Mouse (Mus musculus) E14TG2a.4 (cell line): ENCODE data around the gene Eif5.

Experiments used
- H3K27me3 ChIP-seq: 2 replicates; pipeline ENCODE4 v1.6.1; 2014; ENCODE audit warnings: low read length, control low read depth; ENCODE audit not compliant: insufficient read depth
- H3K36me3 ChIP-seq: 2 replicates; pipeline ENCODE4 v1.6.1; 2014; ENCODE audit warnings: low read length, control low read depth; ENCODE audit not compliant: insufficient read depth
- H3K4me1 ChIP-seq: replicated peaks from 2 replicates; pipeline ENCODE4 v1.6.1; 2014; ENCODE audit warnings: low read depth, low read length, control low read depth
- H3K4me3 ChIP-seq: replicated peaks from 2 replicates; pipeline ENCODE4 v1.5.1; 2014; ENCODE audit warnings: mild to moderate bottlenecking, low read length
- H3K9me3 ChIP-seq: 2 replicates; pipeline ENCODE4 v1.6.1; 2014; ENCODE audit warnings: low read length, control low read depth
- CTCF ChIP-seq: conservative IDR thresholded peaks from 2 replicates; pipeline ENCODE4 v1.5.1; 2014; ENCODE audit warnings: low read length
- NANOG ChIP-seq: IDR thresholded peaks from 2 replicates; pipeline ENCODE4 v1.6.1; 2014; ENCODE audit warnings: borderline replicate concordance, low read length, mixed read lengths
- POU5F1 ChIP-seq: IDR thresholded peaks from 2 replicates; pipeline ENCODE4 v1.6.1; 2014; ENCODE audit warnings: low read length, borderline replicate concordance

Gene Eif5

GRCm38 (mm10) chr12:111537796-111538291 lies at the start of gene Eif5:
TSS of gene Eif5 (plus strand) at chr12:111538016.
- peak within 1 kb of the TSS; percentile 99 for H3K4me3 ChIP-seq
- TF ChIP-seq NANOG (no peak), POU5F1 (no peak), CTCF (no peak)
- peaks cover 3% of the 10 kb centered on the region; the same call in 1 of the 2 replicates for H3K27me3 ChIP-seq
- H3K36me3 ChIP-seq = peaks cover 46% of the 10 kb centered on the region
- peaks cover 72% of the 10 kb centered on the region for H3K4me1 ChIP-seq
- H3K9me3 ChIP-seq = no peaks in the 10 kb centered on the region

GRCm38 (mm10) chr12:111489261-111489865 lies 48.5 kb upstream of the Eif5 start:
- no peaks in the 10 kb centered on the region for H3K9me3 ChIP-seq
- H3K4me3 ChIP-seq = no peak overlapping the region
- no peak for TF ChIP-seq POU5F1
- no peak for TF ChIP-seq CTCF
- no peak for TF ChIP-seq NANOG
- no peaks in the 10 kb centered on the region for H3K36me3 ChIP-seq
- H3K4me1 ChIP-seq = peaks cover 17% of the 10 kb centered on the region
- H3K27me3 ChIP-seq = peaks cover 72% of the 10 kb centered on the region

GRCm38 (mm10) chr12:111494931-111495330 lies 42.9 kb upstream of the Eif5 start:
- Histone ChIP-seq H3K4me3 (no peak overlapping the region), H3K4me1 (peaks cover 11% of the 10 kb centered on the region), H3K9me3 (no peaks in the 10 kb centered on the region), H3K36me3 (no peaks in the 10 kb centered on the region), H3K27me3 (peaks cover 21% of the 10 kb centered on the region)
- TF ChIP-seq POU5F1 (no peak), NANOG (no peak), CTCF (no peak)

GRCm38 (mm10) chr12:111497076-111497475 lies 40.7 kb upstream of the Eif5 start:
- H3K36me3 ChIP-seq = no peaks in the 10 kb centered on the region
- TF ChIP-seq NANOG (no peak), CTCF (peak; percentile 90)

GRCm38 (mm10) chr12:111499617-111500016 lies 38.2 kb upstream of the Eif5 start:
- peaks cover 20% of the 10 kb centered on the region for H3K27me3 ChIP-seq
- peaks cover 6% of the 10 kb centered on the region for H3K9me3 ChIP-seq
- H3K36me3 ChIP-seq = no peaks in the 10 kb centered on the region
- TF ChIP-seq CTCF (0 out of 2 replicates have a peak, but pooled peaks have one; percentile 5), NANOG (no peak)
- H3K4me1 ChIP-seq = peaks cover 57% of the 10 kb centered on the region
- H3K4me3 ChIP-seq = no peak overlapping the region

More at GRCm38 (mm10) chr12:111497076-111497475, 40.7 kb upstream of the Eif5 start:
- H3K9me3 ChIP-seq = 0 out of 2 replicates have a peak, but pooled peaks cover under 1% of the 10 kb centered on the region
- H3K4me1 ChIP-seq = peaks cover 31% of the 10 kb centered on the region
- peaks cover 7% of the 10 kb centered on the region for H3K27me3 ChIP-seq
- no peak overlapping the region for H3K4me3 ChIP-seq

- H3K36me3 ChIP-seq = no peaks in the 10 kb centered on the region
- peak overlapping the region; percentile 41; the same call in 1 of the 2 replicates for H3K4me3 ChIP-seq
- peaks cover 6% of the 10 kb centered on the region for H3K9me3 ChIP-seq
- TF ChIP-seq POU5F1 (no peak), CTCF (no peak), NANOG (no peak)
- H3K27me3 ChIP-seq = peaks cover 19% of the 10 kb centered on the region
- peaks cover 59% of the 10 kb centered on the region for H3K4me1 ChIP-seq
Observed at GRCm38 (mm10) chr12:111500725-111501124, 37.1 kb upstream of the Eif5 start.

- Histone ChIP-seq H3K36me3 (no peaks in the 10 kb centered on the region), H3K9me3 (peaks cover 6% of the 10 kb centered on the region), H3K4me1 (peaks cover 64% of the 10 kb centered on the region), H3K4me3 (no peak overlapping the region), H3K27me3 (peaks cover 21% of the 10 kb centered on the region)
- TF ChIP-seq CTCF = no peak
- TF ChIP-seq NANOG = no peak
- TF ChIP-seq POU5F1 = no peak
Observed at GRCm38 (mm10) chr12:111503063-111503567, 34.7 kb upstream of the Eif5 start.

GRCm38 (mm10) chr12:111503571-111503970 lies 34.2 kb upstream of the Eif5 start:
- Histone ChIP-seq H3K36me3 (no peaks in the 10 kb centered on the region), H3K9me3 (peaks cover 6% of the 10 kb centered on the region), H3K27me3 (peaks cover 21% of the 10 kb centered on the region), H3K4me1 (peaks cover 68% of the 10 kb centered on the region), H3K4me3 (0 out of 2 replicates have a peak overlapping the region, but pooled peaks have one; percentile 52)
- TF ChIP-seq NANOG (no peak), CTCF (no peak), POU5F1 (no peak)
